Mouse (Mus musculus): Measurements from ENCODE around the gene Dcun1d1. TPM values are rescaled to one million over a fixed set of nuclear protein-coding genes. Genes with fewer than 3 reads are reported as not detected.
A peak's percentile ranks its signal among the peaks of the same experiment; 100 is the strongest.

The Dcun1d1 gene
- total RNA-seq (2015) (134 and 137 TPM in 2 replicates), total RNA-seq (2017) (145 and 219 TPM in 2 replicates)

DNA sequence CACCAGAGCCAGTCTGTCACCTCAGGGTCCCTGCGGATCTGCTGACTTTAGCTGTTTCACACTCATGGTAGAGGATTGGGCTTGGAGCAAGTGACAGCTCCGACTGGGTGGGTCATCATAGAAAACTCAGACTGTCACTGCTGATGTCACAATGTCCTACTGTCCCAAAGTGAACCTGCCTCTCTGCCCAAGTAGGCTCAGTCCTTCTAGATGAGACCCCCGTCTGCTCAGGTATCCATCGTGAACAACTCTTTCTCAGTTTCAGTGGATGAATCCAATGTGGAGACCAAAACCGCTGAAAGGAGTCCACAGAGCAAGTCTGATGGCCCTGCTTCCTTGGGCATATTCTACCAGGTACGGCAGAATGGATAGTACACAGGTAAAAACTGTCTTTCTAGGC, at the start of gene Dcun1d1:
Gene Dcun1d1, minus strand, starts transcription at position 101 of the 400 bp plus-strand sequence.
- ATAC-seq (replicated peaks; ENCODE audit: poor library complexity) = no peak

DNA sequence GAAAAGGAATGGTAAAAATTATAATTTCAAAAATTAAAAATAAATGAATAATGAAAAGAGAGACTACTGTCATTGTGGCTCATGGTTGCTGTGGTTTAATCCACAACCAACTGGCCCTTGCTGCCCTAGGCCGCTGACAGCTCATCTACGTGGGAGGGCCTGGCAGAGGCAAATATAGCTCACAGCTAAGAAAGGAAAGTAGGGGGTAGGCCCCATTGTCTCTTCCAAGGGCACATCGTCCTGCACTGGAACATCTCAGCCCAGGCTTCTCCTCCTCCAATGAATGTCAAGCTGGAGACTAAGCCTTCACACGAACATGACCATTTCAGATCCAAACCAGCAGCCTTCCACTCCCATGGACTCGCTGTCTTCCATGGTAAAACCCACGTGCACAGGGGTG, 49.0 kb upstream of the Dcun1d1 start:
- ATAC-seq (replicated peaks; ENCODE audit: poor library complexity) = no peak

DNA sequence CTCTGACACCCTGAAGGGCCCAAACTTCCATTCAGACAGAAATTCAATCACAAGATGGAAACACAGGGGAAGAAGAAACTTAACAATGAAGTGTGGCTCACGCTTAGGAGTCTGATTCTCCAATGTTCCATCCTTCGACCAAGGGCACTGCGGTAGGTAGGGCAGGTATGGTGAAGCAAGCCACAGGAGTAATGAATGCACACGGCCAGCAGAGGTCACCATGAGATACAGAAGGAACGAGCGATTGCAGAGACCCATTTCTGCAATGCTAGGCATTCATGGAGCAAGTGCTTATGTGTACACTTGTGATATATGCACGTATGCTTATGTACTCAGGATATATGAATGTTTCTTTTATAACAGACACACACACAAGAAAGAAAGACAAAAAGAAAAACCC, 36.3 kb upstream of the Dcun1d1 start:
- peak; percentile 93 for ATAC-seq (replicated peaks; ENCODE audit: poor library complexity)

DNA sequence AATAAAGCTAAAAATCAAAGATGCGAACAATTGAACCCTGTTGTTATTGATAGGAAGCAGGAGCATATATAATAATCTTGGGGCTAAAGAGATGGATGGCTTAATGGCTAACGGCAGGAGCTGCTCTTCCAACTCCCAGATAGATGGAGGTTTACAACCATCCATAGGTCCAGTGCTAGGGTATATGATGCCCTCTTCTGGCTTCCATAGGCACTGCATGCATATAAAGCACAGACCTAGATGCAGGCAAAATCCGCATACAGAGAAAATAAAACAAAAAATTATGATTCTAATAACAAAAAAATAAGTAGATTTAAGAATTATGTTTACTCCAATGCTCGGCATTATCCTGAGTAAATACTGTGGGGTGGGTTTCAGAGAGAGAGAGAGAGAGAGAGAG, 35.7 kb upstream of the Dcun1d1 start:
- ATAC-seq (replicated peaks; ENCODE audit: poor library complexity) = peak; percentile 89

DNA sequence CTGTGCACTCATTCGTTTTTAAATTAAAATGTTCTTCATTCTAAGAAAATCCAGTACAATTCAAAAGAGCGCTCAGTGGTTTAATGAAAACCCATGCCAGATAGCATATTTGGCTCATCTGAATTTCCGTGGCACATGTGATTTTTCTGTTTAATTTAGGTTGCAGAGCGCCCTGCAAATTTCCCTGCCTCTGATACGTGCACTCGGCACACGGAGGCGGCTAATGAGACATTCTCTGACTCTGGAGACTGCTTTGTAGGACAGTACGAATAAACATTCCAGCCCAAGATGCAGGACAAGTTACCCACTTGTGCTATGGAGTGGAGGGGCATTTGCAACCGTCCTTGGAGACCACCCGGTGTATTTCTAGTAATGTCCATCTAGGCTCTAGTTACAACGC, 33.9 kb upstream of the Dcun1d1 start:
- no peak for ATAC-seq (replicated peaks; ENCODE audit: poor library complexity)

DNA sequence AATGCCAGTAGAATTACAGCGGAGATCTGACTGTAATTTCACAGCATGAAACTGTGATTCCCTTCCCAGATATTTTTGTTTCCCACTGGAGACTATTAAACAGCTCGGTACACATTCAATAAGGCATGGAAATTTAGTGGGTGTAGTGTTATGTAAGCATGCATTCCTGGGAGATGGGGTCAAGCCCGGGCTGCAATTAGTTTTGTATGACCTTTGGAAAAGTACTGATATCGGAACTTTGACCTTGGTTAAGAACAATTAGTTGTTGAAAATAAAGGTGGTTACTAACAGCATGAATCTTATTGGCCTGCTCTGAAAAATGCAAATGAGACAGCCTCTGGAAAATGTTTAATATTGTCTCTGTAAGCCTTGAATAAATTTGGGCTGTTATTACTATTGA, 33.2 kb upstream of the Dcun1d1 start:
- ATAC-seq (replicated peaks; ENCODE audit: poor library complexity) = no peak

DNA sequence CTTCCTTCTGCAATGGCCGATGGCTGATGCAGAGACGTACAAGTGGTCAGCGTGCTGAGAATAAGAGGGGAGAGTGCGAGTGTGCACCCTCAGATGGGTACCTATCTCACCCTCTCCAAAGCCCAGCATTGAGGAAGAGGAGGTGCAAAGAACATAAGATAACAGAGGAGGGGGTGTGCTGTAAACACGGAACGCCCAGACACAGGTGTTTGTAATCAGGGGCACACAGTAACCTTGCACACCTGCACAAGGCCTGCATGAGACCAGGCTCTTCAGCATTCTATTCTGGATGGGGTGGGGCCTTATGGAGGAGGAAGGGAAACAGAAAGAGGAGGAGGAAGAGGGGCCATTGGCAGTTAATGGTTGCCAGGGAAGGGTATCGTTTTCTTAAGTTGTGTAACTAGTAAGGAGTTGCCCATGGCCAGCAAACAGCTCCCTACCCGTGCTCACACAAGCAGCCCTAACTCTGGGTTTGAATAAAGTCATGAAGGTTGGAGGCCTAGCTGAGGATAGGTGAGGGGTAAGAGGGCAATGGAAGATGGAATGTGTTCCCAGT, 30.2 kb upstream of the Dcun1d1 start:
- ATAC-seq (replicated peaks; ENCODE audit: poor library complexity) = peak; percentile 57

DNA sequence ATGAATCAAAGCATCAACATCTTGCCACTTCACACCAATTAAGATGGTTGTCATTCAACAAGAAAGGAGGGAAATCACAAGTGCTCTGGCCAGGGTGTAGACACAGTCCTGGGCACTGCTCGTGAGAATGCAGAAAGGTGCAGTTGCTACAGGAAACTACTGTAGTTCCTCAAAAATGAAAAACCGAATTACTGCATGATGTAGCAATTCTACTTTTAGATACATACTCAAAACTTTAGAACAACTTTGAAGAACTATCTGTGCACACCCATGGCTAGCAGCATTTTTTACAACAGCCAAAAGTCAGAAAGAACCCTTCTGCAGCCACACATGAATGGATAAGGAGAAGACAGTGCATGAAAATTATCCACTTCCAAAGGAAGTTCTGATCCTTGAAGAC, 29.2 kb upstream of the Dcun1d1 start:
- ATAC-seq (replicated peaks; ENCODE audit: poor library complexity) = peak; percentile 68

DNA sequence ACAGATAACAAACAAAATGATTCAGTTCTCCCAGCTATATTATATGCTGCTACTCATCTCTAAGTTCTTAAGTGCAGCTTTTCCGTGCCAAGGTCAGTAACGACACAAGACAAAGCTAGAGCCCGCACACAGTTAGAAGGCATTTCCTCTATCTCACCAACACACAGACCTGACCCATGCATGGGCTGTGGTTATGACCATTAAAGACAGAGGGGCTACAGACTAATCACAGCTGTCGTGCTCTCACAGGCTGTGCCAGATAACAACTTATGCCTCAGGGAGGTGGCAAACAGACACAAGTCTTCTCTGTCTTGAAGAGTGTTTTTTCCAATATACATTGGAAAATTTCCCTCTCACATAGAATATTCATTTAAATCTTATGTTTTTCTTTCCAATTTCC, 27.7 kb upstream of the Dcun1d1 start:
- ATAC-seq (replicated peaks; ENCODE audit: poor library complexity) = peak; percentile 50

DNA sequence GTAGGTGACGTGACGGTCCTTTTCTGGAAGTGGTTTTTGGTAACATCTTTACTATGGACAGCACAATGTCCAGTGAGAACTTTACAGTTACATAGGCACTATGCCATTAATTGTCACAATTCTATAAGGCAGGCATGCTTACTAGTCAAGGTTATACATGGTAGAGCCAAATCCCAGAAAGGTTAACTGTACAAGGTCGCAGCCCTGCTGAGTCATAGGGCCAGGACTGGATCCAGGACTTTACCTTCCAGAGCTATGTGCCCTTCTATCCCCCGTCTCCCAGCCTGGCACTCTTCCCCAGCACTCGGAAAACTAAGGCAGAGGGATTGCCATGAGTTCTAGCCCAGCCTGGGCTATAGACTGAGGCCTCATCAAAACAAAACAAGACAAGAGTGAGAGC, 26.7 kb upstream of the Dcun1d1 start:
- no peak for ATAC-seq (replicated peaks; ENCODE audit: poor library complexity)

DNA sequence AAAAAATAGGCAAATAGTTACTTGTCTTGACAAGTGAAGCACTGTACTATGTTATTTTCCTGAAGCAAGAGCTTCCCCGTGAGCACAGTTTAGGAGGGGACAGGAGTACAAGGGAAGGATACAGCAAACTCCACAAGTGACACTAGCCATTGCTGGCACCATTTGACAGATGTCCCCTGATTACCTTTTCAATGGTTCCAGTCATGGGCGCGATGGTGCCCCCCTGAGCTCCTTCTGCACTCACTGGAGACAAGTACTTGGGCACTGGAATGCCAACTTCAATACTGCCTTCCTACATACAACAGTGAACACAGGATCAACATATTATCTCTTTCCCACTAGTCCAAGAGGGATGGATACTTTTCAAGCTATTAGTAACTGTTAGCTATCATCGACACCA, 26.2 kb upstream of the Dcun1d1 start:
- no peak for ATAC-seq (replicated peaks; ENCODE audit: poor library complexity)

DNA sequence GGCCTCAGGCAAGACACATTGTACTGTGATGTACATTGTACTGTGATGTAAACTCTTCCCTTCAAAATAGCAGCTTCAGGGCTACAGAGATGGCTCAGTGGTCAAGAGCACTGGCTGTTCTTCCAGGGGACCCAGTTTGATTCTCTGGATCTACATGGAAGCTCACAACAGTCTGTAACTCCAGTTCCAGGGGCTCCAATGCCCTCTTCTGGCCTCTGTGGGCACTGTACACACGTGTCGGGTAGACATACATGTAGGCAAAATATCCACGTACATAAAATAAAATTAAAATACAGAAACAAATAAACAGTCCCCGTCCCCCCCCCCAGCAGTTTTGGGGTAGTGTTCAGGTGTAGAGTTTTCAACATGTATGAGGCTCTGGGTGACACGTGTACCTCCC, 25.7 kb upstream of the Dcun1d1 start:
- ATAC-seq (replicated peaks; ENCODE audit: poor library complexity) = no peak

DNA sequence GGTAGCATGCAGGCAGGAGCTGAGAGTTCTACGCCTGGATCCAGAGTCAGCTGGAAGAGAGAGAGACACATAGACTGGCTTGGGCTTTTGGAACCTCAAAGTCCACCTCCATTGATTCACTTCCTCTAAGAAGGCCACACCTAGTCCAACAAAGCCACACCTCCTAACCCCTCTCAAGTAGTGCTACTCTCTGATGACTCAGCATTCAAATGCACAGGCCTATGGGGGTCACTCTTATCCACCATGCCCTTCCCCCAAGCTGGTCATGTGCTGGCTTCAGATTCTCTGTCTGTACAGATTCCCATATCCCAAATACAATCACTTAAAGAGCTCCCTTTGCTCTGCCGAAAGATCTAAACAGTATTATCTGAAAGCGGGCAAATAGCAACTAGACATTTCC, 20.0 kb upstream of the Dcun1d1 start:
- ATAC-seq (replicated peaks; ENCODE audit: poor library complexity) = no peak

DNA sequence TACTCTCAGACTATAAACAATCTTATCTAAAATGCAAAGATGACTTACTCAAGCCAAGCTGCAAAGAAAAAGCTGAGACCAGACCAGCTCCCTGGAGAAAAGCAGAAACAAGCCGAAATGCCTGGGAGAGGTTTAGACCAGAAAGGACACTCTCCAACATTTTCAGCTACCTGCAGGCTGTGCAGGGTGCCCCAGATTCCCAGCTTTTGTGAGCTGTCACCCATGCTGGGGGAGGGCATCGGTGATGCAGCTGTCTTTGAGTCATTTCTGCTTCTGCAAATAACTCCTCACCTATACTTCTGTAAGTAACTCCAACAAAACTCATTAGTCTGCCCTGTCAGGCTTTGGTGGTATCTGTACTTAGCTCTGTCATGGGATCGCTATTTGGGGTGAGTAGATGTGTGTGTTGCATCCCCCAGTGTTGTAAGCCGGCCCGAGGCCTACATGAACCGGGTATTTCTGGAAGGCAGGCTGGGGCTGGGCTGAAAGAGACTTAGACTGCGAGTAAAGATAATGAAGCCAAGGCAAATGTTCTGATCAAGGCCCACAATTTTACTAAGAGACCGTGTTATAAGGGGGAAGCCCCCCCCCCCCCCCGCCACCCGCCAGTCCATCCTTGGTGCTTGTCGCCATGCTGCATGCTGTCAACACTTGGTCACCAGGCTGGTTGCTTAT, 17.8 kb upstream of the Dcun1d1 start:
- ATAC-seq (replicated peaks; ENCODE audit: poor library complexity) = no peak

DNA sequence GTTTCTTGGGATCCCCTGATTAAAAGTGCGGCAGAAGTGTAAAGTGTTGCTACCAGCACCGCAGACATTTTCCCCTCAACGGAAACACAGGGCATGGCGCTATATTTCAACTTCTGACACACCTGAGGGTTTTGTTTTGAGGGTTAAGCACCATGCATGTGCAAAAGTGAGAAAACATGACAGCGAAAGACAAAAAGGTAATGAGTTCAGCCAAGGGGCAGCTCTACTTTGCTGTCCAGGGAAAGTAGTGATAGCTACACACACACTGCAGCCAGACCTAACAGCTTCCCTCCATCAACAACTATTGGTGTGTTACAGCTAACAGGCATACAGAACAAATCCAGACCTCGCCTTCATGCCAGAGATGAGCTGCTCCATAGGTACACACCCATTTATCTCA, 16.6 kb upstream of the Dcun1d1 start:
- no peak for ATAC-seq (replicated peaks; ENCODE audit: poor library complexity)

DNA sequence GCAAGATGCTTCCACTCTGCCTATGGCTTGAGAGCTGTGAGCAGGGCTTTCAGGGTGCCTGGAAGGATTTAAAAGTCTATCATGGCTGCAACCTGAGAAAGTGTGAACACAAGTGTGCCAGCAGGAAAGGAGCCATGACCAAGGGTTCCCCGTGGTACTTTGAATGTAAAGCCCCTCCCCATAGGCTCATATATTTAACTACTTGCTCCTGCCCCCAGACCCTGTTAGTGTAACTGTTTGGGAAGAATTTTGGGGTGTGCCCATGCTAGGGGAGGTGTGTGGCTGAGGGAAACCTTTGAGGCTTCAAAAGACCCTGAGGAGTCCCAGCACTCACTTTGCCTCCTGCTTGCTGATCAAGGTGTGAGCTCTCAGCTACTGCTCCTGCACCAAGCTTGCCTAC, 15.9 kb upstream of the Dcun1d1 start:
- ATAC-seq (replicated peaks; ENCODE audit: poor library complexity) = no peak

DNA sequence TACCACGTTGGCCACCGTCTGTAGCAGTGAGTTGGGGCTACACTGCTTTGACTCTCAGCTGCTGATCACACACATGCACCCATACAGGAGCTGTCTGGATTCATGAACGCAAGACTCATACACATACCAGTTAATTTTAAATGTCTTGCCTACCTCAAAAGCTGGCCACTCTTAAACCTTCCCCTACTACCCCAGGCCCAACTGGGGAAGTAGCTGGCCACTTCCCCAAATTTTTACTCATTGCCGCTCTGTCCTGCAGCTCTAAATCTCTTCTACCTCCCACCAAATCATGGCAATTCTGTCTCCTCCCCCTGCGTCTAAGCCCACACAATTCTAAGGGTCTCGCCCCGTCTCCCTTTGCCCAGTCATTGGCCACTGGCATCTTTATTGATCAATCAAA, 11.0 kb upstream of the Dcun1d1 start:
- peak; percentile 77 for ATAC-seq (replicated peaks; ENCODE audit: poor library complexity)

DNA sequence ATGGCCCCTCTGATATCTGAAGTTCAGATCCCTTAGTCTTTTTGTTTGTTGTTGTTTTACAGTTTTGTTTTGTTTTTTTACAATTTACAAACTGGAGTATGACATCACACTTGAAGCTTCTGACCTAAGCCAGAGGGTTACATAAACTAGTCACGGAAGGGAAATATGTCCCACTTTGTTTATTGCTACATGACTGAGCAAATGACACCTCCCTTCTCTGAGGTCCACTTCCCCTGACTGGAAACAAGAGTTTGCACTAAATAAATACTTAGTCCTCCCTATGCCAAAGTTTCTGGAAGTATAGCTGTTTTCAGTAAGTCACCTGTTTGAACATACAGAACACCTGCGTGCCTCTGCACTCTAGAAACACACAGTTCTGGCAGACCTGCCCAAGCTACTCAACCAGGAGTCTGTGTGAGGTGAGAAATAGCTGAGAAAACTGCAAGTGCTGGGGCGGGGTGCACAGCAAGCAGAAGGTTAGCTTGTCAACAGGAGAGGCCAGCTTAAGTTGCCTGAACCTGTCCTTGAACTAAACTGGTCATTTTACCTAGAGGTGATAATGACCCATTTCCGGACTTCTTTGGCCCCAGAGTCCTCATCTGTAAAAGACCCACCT, 3.4 kb upstream of the Dcun1d1 start:
- ATAC-seq (replicated peaks; ENCODE audit: poor library complexity) = peak; percentile 50; the same call in 1 of the 2 replicates

DNA sequence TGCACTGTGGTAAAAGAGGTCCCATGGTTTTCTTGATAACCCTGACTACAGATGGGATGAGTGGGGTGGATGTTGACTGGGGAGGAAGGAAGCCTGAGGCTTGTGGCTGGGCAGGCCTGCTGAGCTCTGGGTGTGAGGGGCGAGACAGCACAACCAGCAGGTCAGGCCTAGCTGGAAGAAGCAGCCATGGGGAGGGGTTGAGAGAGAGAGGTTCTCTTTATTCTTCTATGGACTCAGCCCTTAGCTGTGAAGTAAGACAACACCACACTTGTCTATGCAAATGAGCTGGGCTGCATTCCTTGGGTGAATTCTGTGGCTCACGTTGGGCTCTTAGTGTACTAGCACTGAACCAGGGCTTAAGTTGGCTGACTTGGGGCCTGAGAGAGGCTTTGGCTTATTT, 2.8 kb upstream of the Dcun1d1 start:
- ATAC-seq (replicated peaks; ENCODE audit: poor library complexity) = peak; percentile 67

DNA sequence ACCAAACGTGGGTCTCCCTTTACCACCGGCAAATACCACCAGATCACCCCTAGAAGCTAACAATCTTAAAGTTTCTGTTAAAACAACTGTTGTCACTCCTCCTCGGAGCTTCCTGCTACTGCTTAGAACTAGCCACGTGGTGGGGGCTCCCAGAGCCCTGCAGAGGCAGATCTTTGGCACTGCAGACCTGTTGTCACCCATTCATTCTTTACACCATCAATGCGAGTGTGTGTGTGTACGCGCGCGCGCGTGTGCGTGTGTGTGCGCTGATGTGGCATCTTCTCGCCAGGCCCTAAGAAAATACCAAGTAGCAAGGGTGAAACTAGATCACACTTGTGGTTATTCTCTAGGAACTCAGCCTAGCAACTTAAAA, 3.9 kb downstream of the Dcun1d1 start:
- peak; percentile 69 for ATAC-seq (replicated peaks; ENCODE audit: poor library complexity)

DNA sequence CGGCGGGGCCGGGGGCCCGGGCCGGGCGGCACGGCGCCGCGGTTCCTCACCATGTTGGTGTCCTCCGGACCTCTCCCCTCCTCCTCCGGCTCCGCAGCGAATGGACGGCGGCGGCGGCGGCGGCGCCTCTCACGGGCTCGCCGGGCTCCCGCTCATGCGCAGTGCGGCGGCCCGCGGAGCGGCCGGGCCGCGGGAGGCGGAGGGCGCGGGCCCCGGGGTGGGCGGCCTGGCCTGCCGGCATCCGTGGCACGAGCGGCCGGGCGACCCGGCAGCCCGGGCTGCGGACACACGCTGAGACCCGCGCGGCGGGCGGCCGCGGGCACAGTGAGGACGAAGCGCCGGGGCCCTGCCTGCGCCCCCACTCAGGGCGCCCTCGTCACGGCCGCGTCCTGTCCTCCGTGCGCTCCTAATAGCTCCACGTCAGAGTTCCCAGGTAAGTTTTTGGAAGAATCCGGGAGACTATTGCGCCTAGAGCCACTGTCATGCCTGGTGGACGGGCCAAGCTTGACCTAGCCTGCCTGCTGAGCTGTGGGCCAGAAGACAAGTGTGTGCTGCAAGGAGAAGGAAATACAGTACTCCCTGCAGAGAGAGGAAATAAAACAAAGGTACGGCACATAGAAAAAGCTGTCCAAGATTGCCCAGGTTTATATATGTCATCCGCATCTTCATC, 4.4 kb downstream of the Dcun1d1 start:
- peak; percentile 42 for ATAC-seq (replicated peaks; ENCODE audit: poor library complexity)

All from megakaryocyte progenitor cell, adult 5-6 weeks (primary cell).